Mouse (Mus musculus): Measurements from ENCODE around the gene Csf1. TPM values are rescaled to one million over a fixed set of nuclear protein-coding genes. Genes with fewer than 3 reads are reported as not detected.

The Csf1 gene
- polyA plus RNA-seq, 1 experiment from 2014 or later, result 21.4 TPM

- Histone ChIP-seq H3K4me1 (ENCODE audit: control insufficient read depth, insufficient read depth, low read length) (peaks cover 13% of the 10 kb centered on the region), H3K9me3 (ENCODE audit: control insufficient read depth, low read length) (no peaks in the 10 kb centered on the region), H3K27me3 (replicated peaks; ENCODE audit: control insufficient read depth, insufficient read depth, low read length) (no peaks in the 10 kb centered on the region), H3K4me2 (ENCODE audit: low read depth, low read length) (no peak overlapping the region), H3K36me3 (ENCODE audit: control insufficient read depth, insufficient read depth, low read length) (no peaks in the 10 kb centered on the region), H3K9ac (ENCODE audit: low read depth, low read length) (no peak overlapping the region), H3K27ac (replicated peaks; ENCODE audit: low read depth, low read length) (no peak overlapping the region), H3K4me3 (ENCODE audit: low read depth, low read length) (no peak overlapping the region)
- no peak for ATAC-seq (ENCODE audit: low read depth)
- 45% methylated on average over 11 of the region's 11 CpGs for WGBS
- no peak for DNase-seq (ENCODE audit: low spot score)
Observed at GRCm38 (mm10) chr3:107786980-107787612, 26.8 kb upstream of the Csf1 start.

- Histone ChIP-seq H3K36me3 (ENCODE audit: control insufficient read depth, insufficient read depth, low read length) (no peaks in the 10 kb centered on the region), H3K9ac (ENCODE audit: low read depth, low read length) (no peak overlapping the region), H3K9me3 (ENCODE audit: control insufficient read depth, low read length) (no peaks in the 10 kb centered on the region), H3K27ac (replicated peaks; ENCODE audit: low read depth, low read length) (no peak overlapping the region), H3K4me2 (ENCODE audit: low read depth, low read length) (no peak overlapping the region), H3K27me3 (replicated peaks; ENCODE audit: control insufficient read depth, insufficient read depth, low read length) (no peaks in the 10 kb centered on the region), H3K4me1 (ENCODE audit: control insufficient read depth, insufficient read depth, low read length) (peaks cover 13% of the 10 kb centered on the region), H3K4me3 (ENCODE audit: low read depth, low read length) (no peak overlapping the region)
- WGBS, result 91% methylated on average over 1 of the region's 1 CpGs
- ATAC-seq (ENCODE audit: low read depth), result no peak
- no peak for DNase-seq (ENCODE audit: low spot score)
Observed at GRCm38 (mm10) chr3:107786344-107786743, 26.1 kb upstream of the Csf1 start.

GRCm38 (mm10) chr3:107785546-107785945 lies 25.3 kb upstream of the Csf1 start:
- 66% methylated on average over 4 of the region's 4 CpGs for WGBS
- no peak for DNase-seq (ENCODE audit: low spot score)
- Histone ChIP-seq H3K4me2 (ENCODE audit: low read depth, low read length) (no peak overlapping the region), H3K4me3 (ENCODE audit: low read depth, low read length) (no peak overlapping the region), H3K36me3 (ENCODE audit: control insufficient read depth, insufficient read depth, low read length) (no peaks in the 10 kb centered on the region), H3K27me3 (replicated peaks; ENCODE audit: control insufficient read depth, insufficient read depth, low read length) (no peaks in the 10 kb centered on the region), H3K9me3 (ENCODE audit: control insufficient read depth, low read length) (no peaks in the 10 kb centered on the region), H3K9ac (ENCODE audit: low read depth, low read length) (no peak overlapping the region), H3K4me1 (ENCODE audit: control insufficient read depth, insufficient read depth, low read length) (peaks cover 13% of the 10 kb centered on the region), H3K27ac (replicated peaks; ENCODE audit: low read depth, low read length) (no peak overlapping the region)
- no peak for ATAC-seq (ENCODE audit: low read depth)

- Histone ChIP-seq H3K27me3 (replicated peaks; ENCODE audit: control insufficient read depth, insufficient read depth, low read length) (no peaks in the 10 kb centered on the region), H3K36me3 (ENCODE audit: control insufficient read depth, insufficient read depth, low read length) (no peaks in the 10 kb centered on the region), H3K9me3 (ENCODE audit: control insufficient read depth, low read length) (no peaks in the 10 kb centered on the region), H3K4me1 (ENCODE audit: control insufficient read depth, insufficient read depth, low read length) (peaks cover 13% of the 10 kb centered on the region), H3K9ac (ENCODE audit: low read depth, low read length) (no peak overlapping the region), H3K4me2 (ENCODE audit: low read depth, low read length) (no peak overlapping the region), H3K27ac (replicated peaks; ENCODE audit: low read depth, low read length) (no peak overlapping the region), H3K4me3 (ENCODE audit: low read depth, low read length) (no peak overlapping the region)
- DNase-seq (ENCODE audit: low spot score) (no peak), ATAC-seq (ENCODE audit: low read depth) (no peak)
- 91% methylated on average over 3 of the region's 3 CpGs for WGBS
Observed at GRCm38 (mm10) chr3:107783315-107783714, 23.0 kb upstream of the Csf1 start.

GRCm38 (mm10) chr3:107781304-107781703 lies 21.0 kb upstream of the Csf1 start:
- H3K27me3 ChIP-seq (replicated peaks; ENCODE audit: control insufficient read depth, insufficient read depth, low read length), result no peaks in the 10 kb centered on the region
- H3K9ac ChIP-seq (ENCODE audit: low read depth, low read length), result no peak overlapping the region
- 83% methylated on average over 5 of the region's 5 CpGs for WGBS
- no peaks in the 10 kb centered on the region for H3K9me3 ChIP-seq (ENCODE audit: control insufficient read depth, low read length)
- ATAC-seq (ENCODE audit: low read depth), result no peak
- no peak overlapping the region for H3K27ac ChIP-seq (replicated peaks; ENCODE audit: low read depth, low read length)
- no peaks in the 10 kb centered on the region for H3K36me3 ChIP-seq (ENCODE audit: control insufficient read depth, insufficient read depth, low read length)
- no peak overlapping the region for H3K4me3 ChIP-seq (ENCODE audit: low read depth, low read length)
- DNase-seq (ENCODE audit: low spot score), result no peak
- no peak overlapping the region for H3K4me2 ChIP-seq (ENCODE audit: low read depth, low read length)
- no peaks in the 10 kb centered on the region; the same call in 1 of the 2 replicates for H3K4me1 ChIP-seq (ENCODE audit: control insufficient read depth, insufficient read depth, low read length)

GRCm38 (mm10) chr3:107778016-107778415 lies 17.7 kb upstream of the Csf1 start:
- no peak overlapping the region for H3K27ac ChIP-seq (replicated peaks; ENCODE audit: low read depth, low read length)
- H3K9ac ChIP-seq (ENCODE audit: low read depth, low read length), result no peak overlapping the region
- H3K4me2 ChIP-seq (ENCODE audit: low read depth, low read length), result no peak overlapping the region
- peaks cover 7% of the 10 kb centered on the region; the same call in 1 of the 2 replicates for H3K4me1 ChIP-seq (ENCODE audit: control insufficient read depth, insufficient read depth, low read length)
- no peaks in the 10 kb centered on the region for H3K9me3 ChIP-seq (ENCODE audit: control insufficient read depth, low read length)
- DNase-seq (ENCODE audit: low spot score) (no peak), ATAC-seq (ENCODE audit: low read depth) (no peak)
- no peaks in the 10 kb centered on the region for H3K36me3 ChIP-seq (ENCODE audit: control insufficient read depth, insufficient read depth, low read length)
- no peak overlapping the region for H3K4me3 ChIP-seq (ENCODE audit: low read depth, low read length)
- no peaks in the 10 kb centered on the region for H3K27me3 ChIP-seq (replicated peaks; ENCODE audit: control insufficient read depth, insufficient read depth, low read length)
- 83% methylated on average over 6 of the region's 6 CpGs for WGBS

GRCm38 (mm10) chr3:107776295-107776694 lies 16.0 kb upstream of the Csf1 start:
- H3K4me1 ChIP-seq (ENCODE audit: control insufficient read depth, insufficient read depth, low read length), result peaks cover 7% of the 10 kb centered on the region; the same call in 1 of the 2 replicates
- H3K4me3 ChIP-seq (ENCODE audit: low read depth, low read length), result no peak overlapping the region
- no peak for DNase-seq (ENCODE audit: low spot score)
- 17% methylated on average over 3 of the region's 3 CpGs for WGBS
- no peaks in the 10 kb centered on the region for H3K36me3 ChIP-seq (ENCODE audit: control insufficient read depth, insufficient read depth, low read length)
- ATAC-seq (ENCODE audit: low read depth), result peak; percentile 60; the same call in 1 of the 2 replicates
- H3K4me2 ChIP-seq (ENCODE audit: low read depth, low read length), result no peak overlapping the region
- no peak overlapping the region for H3K9ac ChIP-seq (ENCODE audit: low read depth, low read length)
- H3K9me3 ChIP-seq (ENCODE audit: control insufficient read depth, low read length), result no peaks in the 10 kb centered on the region
- no peaks in the 10 kb centered on the region for H3K27me3 ChIP-seq (replicated peaks; ENCODE audit: control insufficient read depth, insufficient read depth, low read length)
- H3K27ac ChIP-seq (replicated peaks; ENCODE audit: low read depth, low read length), result no peak overlapping the region

- Histone ChIP-seq H3K9me3 (ENCODE audit: control insufficient read depth, low read length) (no peaks in the 10 kb centered on the region), H3K4me3 (ENCODE audit: low read depth, low read length) (no peak overlapping the region), H3K9ac (ENCODE audit: low read depth, low read length) (no peak overlapping the region), H3K27me3 (replicated peaks; ENCODE audit: control insufficient read depth, insufficient read depth, low read length) (no peaks in the 10 kb centered on the region), H3K36me3 (ENCODE audit: control insufficient read depth, insufficient read depth, low read length) (no peaks in the 10 kb centered on the region), H3K4me2 (ENCODE audit: low read depth, low read length) (no peak overlapping the region), H3K4me1 (ENCODE audit: control insufficient read depth, insufficient read depth, low read length) (peaks cover 7% of the 10 kb centered on the region; the same call in 1 of the 2 replicates), H3K27ac (replicated peaks; ENCODE audit: low read depth, low read length) (no peak overlapping the region)
- no peak for ATAC-seq (ENCODE audit: low read depth)
- DNase-seq (ENCODE audit: low spot score), result no peak
- 18% methylated on average over 3 of the region's 3 CpGs for WGBS
Observed at GRCm38 (mm10) chr3:107775736-107776135, 15.5 kb upstream of the Csf1 start.

GRCm38 (mm10) chr3:107775056-107775455 lies 14.8 kb upstream of the Csf1 start:
- Histone ChIP-seq H3K9me3 (ENCODE audit: control insufficient read depth, low read length) (no peaks in the 10 kb centered on the region), H3K27ac (replicated peaks; ENCODE audit: low read depth, low read length) (no peak overlapping the region), H3K4me3 (ENCODE audit: low read depth, low read length) (no peak overlapping the region), H3K4me2 (ENCODE audit: low read depth, low read length) (no peak overlapping the region), H3K9ac (ENCODE audit: low read depth, low read length) (no peak overlapping the region), H3K27me3 (replicated peaks; ENCODE audit: control insufficient read depth, insufficient read depth, low read length) (no peaks in the 10 kb centered on the region), H3K4me1 (ENCODE audit: control insufficient read depth, insufficient read depth, low read length) (peaks cover 10% of the 10 kb centered on the region), H3K36me3 (ENCODE audit: control insufficient read depth, insufficient read depth, low read length) (no peaks in the 10 kb centered on the region)
- 39% methylated on average over 5 of the region's 5 CpGs for WGBS
- ATAC-seq (ENCODE audit: low read depth) (no peak), DNase-seq (ENCODE audit: low spot score) (no peak)
